Mouse (Mus musculus) brain, embryonic 18.5 days (tissue): ENCODE data around the gene D10Wsu102e.
"Not testable (repeated sequence)": the region's sequence is repeated elsewhere in the genome, so short reads cannot be mapped to it uniquely, and the experiment has no call there.

ENCODE experiments used
- DNase-seq: peaks from one replicate; pipeline ENCODE4 v3.0.0-alpha.2; 2012; ENCODE audit warnings: low read depth, low spot score

The D10Wsu102e gene

GRCm38 (mm10) chr10:83346359-83346736, 13.7 kb upstream of the D10Wsu102e start:
- DNase-seq, result no peak

- DNase-seq, result no peak
Observed at GRCm38 (mm10) chr10:83347494-83347893, 12.5 kb upstream of the D10Wsu102e start.

- DNase-seq, result no peak
Observed at GRCm38 (mm10) chr10:83350689-83351088, 9.3 kb upstream of the D10Wsu102e start.

- DNase-seq, result not testable (repeated sequence)
Observed at GRCm38 (mm10) chr10:83351779-83352178, 8.2 kb upstream of the D10Wsu102e start.

GRCm38 (mm10) chr10:83353680-83354332, 6.2 kb upstream of the D10Wsu102e start:
- DNase-seq, result no peak

- peak; percentile 16 for DNase-seq
Observed at GRCm38 (mm10) chr10:83354333-83354719, 5.7 kb upstream of the D10Wsu102e start.

GRCm38 (mm10) chr10:83356416-83356815, 3.6 kb upstream of the D10Wsu102e start:
- DNase-seq, result no peak

GRCm38 (mm10) chr10:83359451-83359850, 570 bp upstream of the D10Wsu102e start:
- no peak for DNase-seq

GRCm38 (mm10) chr10:83360356-83360755, 335 bp downstream of the D10Wsu102e start:
- DNase-seq, result no peak

- no peak for DNase-seq
Observed at GRCm38 (mm10) chr10:83361643-83362382, 1.8 kb downstream of the D10Wsu102e start.

GRCm38 (mm10) chr10:83363451-83363850, 3.4 kb downstream of the D10Wsu102e start:
- no peak for DNase-seq

- no peak for DNase-seq
Observed at GRCm38 (mm10) chr10:83368918-83369317, 8.9 kb downstream of the D10Wsu102e start.

GRCm38 (mm10) chr10:83374045-83374656, 14.1 kb downstream of the D10Wsu102e start:
- DNase-seq, result no peak

GRCm38 (mm10) chr10:83375458-83375857, 15.4 kb downstream of the D10Wsu102e start:
- DNase-seq, result not testable (repeated sequence)

GRCm38 (mm10) chr10:83376911-83377682, 17.1 kb downstream of the D10Wsu102e start:
- DNase-seq, result no peak

- no peak for DNase-seq
Observed at GRCm38 (mm10) chr10:83378083-83378833, 18.2 kb downstream of the D10Wsu102e start.

- no peak for DNase-seq
Observed at GRCm38 (mm10) chr10:83380501-83380900, 20.5 kb downstream of the D10Wsu102e start.

- DNase-seq, result no peak
Observed at GRCm38 (mm10) chr10:83382528-83382927, 22.5 kb downstream of the D10Wsu102e start.

- DNase-seq, result no peak
Observed at GRCm38 (mm10) chr10:83382988-83383387, 23.0 kb downstream of the D10Wsu102e start.

GRCm38 (mm10) chr10:83383863-83384262, 23.8 kb downstream of the D10Wsu102e start:
- no peak for DNase-seq
